Mouse (Mus musculus) megakaryocyte, embryonic 14.5 days (primary cell): ENCODE results near the gene Ube2r2. TPM values are rescaled to one million over a fixed set of nuclear protein-coding genes. Genes with fewer than 3 reads are reported as not detected.
A peak's percentile ranks its signal among the peaks of the same experiment; 100 is the strongest.

Experiments used
- H3K27me3 ChIP-seq: replicated peaks from 2 replicates; pipeline ENCODE3; 2012; ENCODE audit warnings: inconsistent platforms
- H3K36me3 ChIP-seq: replicated peaks from 2 replicates; pipeline ENCODE3; 2012; ENCODE audit warnings: low read length, inconsistent platforms, mixed read lengths
- H3K4me1 ChIP-seq: 2 replicates; pipeline ENCODE4 v1.6.1; 2012; ENCODE audit warnings: inconsistent platforms
- H3K4me3 ChIP-seq: replicated peaks from 2 replicates; pipeline ENCODE3; 2012; ENCODE audit warnings: moderate library complexity, mild to moderate bottlenecking, inconsistent platforms
- H3K9me3 ChIP-seq: 2 replicates; pipeline ENCODE4 v1.6.1; 2012; ENCODE audit warnings: inconsistent platforms
- FLI1 ChIP-seq: IDR thresholded peaks from 2 replicates; pipeline ENCODE4 v1.6.1; 2012; ENCODE audit warnings: low read length, inconsistent platforms, mixed read lengths
- GATA1 ChIP-seq: IDR thresholded peaks from 3 replicates; pipeline ENCODE4 v1.6.1; 2012; ENCODE audit warnings: mixed read lengths, low read length, inconsistent platforms, borderline replicate concordance
- polyA plus RNA-seq: library from polyadenylated mRNA; stranded (reverse); fragments of >175 nt; gene quantifications from 2 replicates; pipeline ENCODE4 v1.2.3, GENCODE M21; 2012; ENCODE audit warnings: low replicate concordance; ENCODE audit not compliant: insufficient read depth

Ube2r2 gene
- polyA plus RNA-seq = 25.8 and 32.8 TPM in 2 replicates

GRCm38 (mm10) chr4:41135711-41136453 is at the start of gene Ube2r2:
Ube2r2 (plus strand) TSS chr4:41135743.
- H3K9me3 ChIP-seq = no peaks in the 10 kb centered on the region
- peak within 1 kb of the TSS; percentile 96 for H3K4me3 ChIP-seq
- H3K27me3 ChIP-seq = no peaks in the 10 kb centered on the region
- H3K36me3 ChIP-seq = peaks cover 20% of the 10 kb centered on the region
- peaks cover 33% of the 10 kb centered on the region for H3K4me1 ChIP-seq
- no peak for TF ChIP-seq FLI1
- TF ChIP-seq GATA1 = no peak

DNA sequence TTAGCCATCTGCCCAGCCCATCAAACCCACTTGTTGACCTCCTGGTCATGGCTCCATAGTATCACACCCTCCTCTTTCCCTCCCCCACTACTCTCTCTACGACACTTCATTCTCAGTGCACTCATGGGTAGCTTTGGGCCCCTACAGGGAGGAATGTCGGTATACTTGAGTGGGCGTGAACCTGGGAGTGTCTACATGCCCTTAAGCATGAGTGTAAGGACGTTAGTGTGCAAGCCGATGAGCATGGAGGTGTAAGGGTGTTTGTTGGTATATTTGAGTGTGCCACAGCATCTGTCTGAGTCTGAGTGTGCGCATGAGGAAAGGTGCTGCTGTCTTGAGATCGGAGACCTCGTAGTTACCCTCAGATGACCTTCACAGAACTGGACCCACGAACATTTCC is 48.6 kb upstream of the Ube2r2 start:
- TF ChIP-seq FLI1 (no peak), GATA1 (no peak)
- Histone ChIP-seq H3K27me3 (peaks cover 73% of the 10 kb centered on the region), H3K9me3 (peaks cover 4% of the 10 kb centered on the region; the same call in 1 of the 2 replicates), H3K4me3 (no peak overlapping the region), H3K4me1 (no peaks in the 10 kb centered on the region; the same call in 1 of the 2 replicates), H3K36me3 (no peaks in the 10 kb centered on the region)

DNA sequence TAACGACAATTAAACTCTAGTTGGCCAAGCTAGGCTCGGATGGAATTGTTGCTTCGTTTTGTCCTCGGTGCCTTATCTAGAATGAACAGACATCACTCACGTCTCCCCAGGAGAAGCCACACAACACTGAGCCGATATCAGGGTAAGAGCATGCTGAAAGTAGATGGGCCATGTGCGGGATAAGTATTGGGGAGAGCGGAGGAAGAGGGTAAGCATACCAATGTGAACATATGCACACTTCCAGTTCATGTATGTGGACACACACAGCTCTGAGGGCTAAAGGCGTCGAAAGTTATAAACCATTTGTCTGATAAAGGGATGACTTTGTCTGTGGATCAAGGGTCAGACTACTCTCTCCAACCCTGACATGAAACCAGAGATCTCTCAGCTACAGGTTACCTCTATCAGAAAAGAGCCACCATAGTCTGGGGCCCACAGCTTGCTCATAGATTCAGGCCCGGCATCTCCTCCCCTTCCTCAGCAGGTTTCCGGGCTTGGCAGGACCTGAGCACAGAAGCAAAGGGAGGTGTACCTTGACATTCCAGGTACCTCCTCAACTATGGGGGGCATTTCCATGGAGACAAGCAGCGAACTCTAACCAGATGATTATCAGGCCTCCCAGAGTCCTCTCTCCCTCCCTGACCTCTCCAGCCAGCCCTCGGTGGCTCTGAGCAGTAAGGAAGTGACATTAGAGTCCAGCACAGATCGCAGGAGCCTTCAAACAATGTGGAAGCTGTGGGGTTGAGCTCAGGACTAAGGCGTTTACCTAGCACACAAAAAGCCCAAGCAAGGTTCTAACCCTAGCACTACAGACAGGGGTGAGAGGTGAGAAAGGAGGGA is 47.9 kb upstream of the Ube2r2 start:
- Histone ChIP-seq H3K9me3 (peaks cover 4% of the 10 kb centered on the region; the same call in 1 of the 2 replicates), H3K4me3 (no peak overlapping the region), H3K27me3 (peaks cover 76% of the 10 kb centered on the region), H3K36me3 (no peaks in the 10 kb centered on the region), H3K4me1 (no peaks in the 10 kb centered on the region; the same call in 1 of the 2 replicates)
- TF ChIP-seq FLI1 = no peak
- no peak for TF ChIP-seq GATA1

DNA sequence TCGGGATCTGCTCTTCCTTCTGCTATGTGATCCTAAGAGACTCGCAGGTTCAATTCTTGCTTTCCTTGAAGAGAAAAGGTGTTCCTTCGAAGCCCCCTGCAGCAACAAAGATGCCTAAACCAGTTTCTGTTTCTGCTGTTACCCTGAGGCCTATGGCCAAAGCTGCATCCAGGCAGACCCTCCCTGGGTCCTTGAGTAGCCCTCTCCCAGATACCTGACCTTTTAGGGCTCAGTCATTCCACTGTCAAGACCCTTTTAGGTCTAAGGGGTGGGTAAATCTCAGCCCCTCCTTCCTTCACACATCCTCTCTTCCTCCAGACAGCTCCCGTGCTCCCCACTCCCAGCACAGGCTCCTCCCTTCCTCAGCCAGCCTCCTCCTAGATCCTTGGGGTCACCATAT is 46.4 kb upstream of the Ube2r2 start:
- Histone ChIP-seq H3K9me3 (peaks cover 4% of the 10 kb centered on the region; the same call in 1 of the 2 replicates), H3K36me3 (no peaks in the 10 kb centered on the region), H3K4me1 (no peaks in the 10 kb centered on the region; the same call in 1 of the 2 replicates), H3K27me3 (peaks cover 75% of the 10 kb centered on the region), H3K4me3 (no peak overlapping the region)
- TF ChIP-seq GATA1 (no peak), FLI1 (no peak)

DNA sequence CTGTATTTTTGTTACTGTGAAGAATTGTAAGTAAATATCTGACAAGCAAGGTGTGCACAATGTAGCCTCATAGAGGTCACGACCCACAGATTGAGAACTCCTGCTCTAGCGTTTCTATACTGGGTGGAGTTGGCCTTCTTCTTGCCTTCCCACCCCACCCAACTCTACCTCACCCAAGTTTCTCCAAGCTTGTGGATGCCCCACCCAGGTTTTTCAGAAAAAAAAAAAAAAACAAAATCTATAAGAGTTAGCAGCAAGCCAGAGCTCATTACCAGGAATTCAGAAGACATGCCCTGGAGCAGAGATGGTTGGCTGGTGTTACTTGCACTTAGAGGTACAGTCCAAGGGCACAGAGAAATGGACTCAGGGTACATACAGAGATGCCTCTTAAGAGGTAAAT is 45.8 kb upstream of the Ube2r2 start:
- Histone ChIP-seq H3K27me3 (peaks cover 75% of the 10 kb centered on the region), H3K36me3 (no peaks in the 10 kb centered on the region), H3K9me3 (peaks cover 1% of the 10 kb centered on the region; the same call in 1 of the 2 replicates), H3K4me1 (no peaks in the 10 kb centered on the region; the same call in 1 of the 2 replicates), H3K4me3 (no peak overlapping the region)
- TF ChIP-seq FLI1 (no peak), GATA1 (no peak)

DNA sequence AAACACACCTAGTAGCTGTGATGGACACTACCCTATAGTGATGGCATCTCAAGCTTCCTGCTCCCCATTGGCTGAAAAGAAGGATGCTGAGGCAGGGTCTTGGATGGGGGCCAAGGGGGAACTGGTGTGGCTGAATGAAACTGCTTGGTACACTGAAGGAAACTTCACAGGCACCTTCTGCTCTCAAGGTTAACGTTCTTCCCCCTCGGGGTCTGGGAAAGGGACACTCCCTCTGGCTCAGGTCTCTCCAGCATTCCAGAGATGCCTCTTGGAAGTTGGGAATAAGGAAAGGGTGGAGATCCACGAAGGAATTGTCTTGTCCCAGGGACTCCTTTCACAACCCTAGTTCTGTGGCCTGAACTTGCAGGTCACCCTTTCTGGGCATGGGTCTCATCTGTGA is 44.2 kb upstream of the Ube2r2 start:
- peaks cover 84% of the 10 kb centered on the region for H3K27me3 ChIP-seq
- no peak overlapping the region for H3K4me3 ChIP-seq
- H3K9me3 ChIP-seq = no peaks in the 10 kb centered on the region
- TF ChIP-seq FLI1 (no peak), GATA1 (no peak)
- no peaks in the 10 kb centered on the region; the same call in 1 of the 2 replicates for H3K4me1 ChIP-seq
- no peaks in the 10 kb centered on the region for H3K36me3 ChIP-seq

- peaks cover 4% of the 10 kb centered on the region for H3K4me1 ChIP-seq
- TF ChIP-seq FLI1 (no peak), GATA1 (no peak)
- H3K36me3 ChIP-seq = no peaks in the 10 kb centered on the region
- H3K4me3 ChIP-seq = no peak overlapping the region
- no peaks in the 10 kb centered on the region for H3K9me3 ChIP-seq
- peaks cover 86% of the 10 kb centered on the region for H3K27me3 ChIP-seq
Observed at GRCm38 (mm10) chr4:41092958-41093357, 42.6 kb upstream of the Ube2r2 start.

DNA sequence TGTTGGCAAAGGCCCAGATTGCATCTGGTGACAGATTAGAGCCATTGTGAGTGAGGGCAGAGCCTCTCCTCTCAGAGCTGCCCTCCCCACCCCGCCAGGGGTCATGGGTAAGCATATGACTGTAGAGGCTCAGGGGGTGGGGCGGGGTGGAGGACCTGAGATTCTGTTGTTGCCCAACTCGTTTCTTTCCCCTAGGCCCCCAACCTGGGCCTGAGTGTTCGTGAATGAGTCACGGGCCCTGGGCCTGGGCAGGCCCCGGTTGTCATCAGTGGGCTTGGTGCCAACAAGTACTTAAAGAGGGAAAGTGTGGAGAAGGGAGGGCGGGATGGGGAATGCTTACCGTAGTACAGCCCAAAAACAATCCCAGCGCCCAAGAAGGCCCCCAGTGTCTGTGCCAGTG is 41.2 kb upstream of the Ube2r2 start:
- Histone ChIP-seq H3K4me1 (peaks cover 13% of the 10 kb centered on the region), H3K36me3 (no peaks in the 10 kb centered on the region), H3K4me3 (no peak overlapping the region), H3K27me3 (peaks cover 83% of the 10 kb centered on the region), H3K9me3 (no peaks in the 10 kb centered on the region)
- TF ChIP-seq GATA1 (no peak), FLI1 (no peak)

GRCm38 (mm10) chr4:41096169-41096568 is 39.4 kb upstream of the Ube2r2 start:
- H3K4me1 ChIP-seq = peaks cover 13% of the 10 kb centered on the region
- H3K36me3 ChIP-seq = no peaks in the 10 kb centered on the region
- no peak overlapping the region for H3K4me3 ChIP-seq
- no peaks in the 10 kb centered on the region for H3K9me3 ChIP-seq
- peaks cover 87% of the 10 kb centered on the region for H3K27me3 ChIP-seq
- TF ChIP-seq FLI1 (no peak), GATA1 (no peak)
